Mouse (Mus musculus) cortical plate, adult 2 months (tissue): ENCODE results near the gene B830017H08Rik.

Source experiments
- CTCF ChIP-seq: fragments of 200-500 bp; IDR thresholded peaks from 2 replicates; pipeline ENCODE4 v1.5.1; 2011; ENCODE audit warnings: mild to moderate bottlenecking, control low read depth, low read length; ENCODE audit not compliant: insufficient read depth; ENCODE audit errors: extremely low read depth
- POLR2A ChIP-seq: fragments of 200-500 bp; IDR thresholded peaks from 2 replicates; pipeline ENCODE4 v1.6.1; 2011; ENCODE audit warnings: mild to moderate bottlenecking, low read length, control low read depth; ENCODE audit not compliant: insufficient read depth; ENCODE audit errors: extremely low read depth

DNA sequence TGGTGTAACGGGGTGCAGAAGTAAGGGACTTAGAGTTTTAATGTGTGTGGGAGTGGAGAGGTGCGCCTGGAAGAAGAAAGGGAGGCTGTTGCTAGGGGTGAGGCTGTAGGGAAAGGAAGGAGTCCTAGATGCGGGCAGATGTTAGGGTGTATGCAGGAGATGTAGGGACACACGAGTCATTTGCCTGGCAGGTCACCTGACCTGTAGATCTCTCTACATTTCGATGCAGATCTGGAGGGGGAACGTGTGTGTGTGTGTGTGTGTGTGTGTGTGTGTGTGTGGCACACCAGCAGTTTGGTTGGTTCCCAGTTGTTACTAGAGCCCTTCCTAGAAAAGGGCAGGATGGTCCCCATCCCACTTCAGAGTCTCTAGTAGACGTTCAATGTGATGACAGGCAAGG is 27.9 kb upstream of the B830017H08Rik start:
- TF ChIP-seq CTCF, result no peak
- TF ChIP-seq POLR2A, result no peak
